Mouse (Mus musculus): ENCODE measurements around the gene Olfr920. TPM values are rescaled to one million over a fixed set of nuclear protein-coding genes. Genes with fewer than 3 reads are reported as not detected.

Gene Olfr920
- under 1 TPM in 1 of 2 experiments, not detected in 1; 0.11 TPM for total RNA-seq (2023)

GRCm38 (mm10) chr9:38751999-38752398 lies at the start of gene Olfr920:
Olfr920 (plus strand) TSS chr9:38752299.

DNA sequence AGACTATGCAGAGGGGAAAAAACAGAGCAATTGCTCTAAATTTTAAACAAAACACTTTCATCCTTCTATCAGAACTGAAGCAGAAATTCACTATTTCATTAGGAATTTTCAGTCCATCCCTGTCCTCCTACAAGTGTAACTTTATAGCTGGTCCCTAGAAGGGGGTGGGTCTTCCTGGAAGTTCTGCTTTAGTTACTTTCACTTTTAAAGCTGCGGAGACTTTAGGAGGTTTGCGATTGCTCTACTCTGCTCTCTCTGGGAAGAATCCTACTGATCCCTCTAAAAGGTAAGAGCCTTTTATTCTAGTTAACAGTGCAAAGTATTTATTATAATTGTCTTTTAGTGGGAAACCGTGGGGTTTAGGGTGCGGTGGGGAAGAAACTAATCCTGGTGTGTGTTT lies 34.0 kb upstream of the Olfr920 start, which contains the start of gene Vwa5a:
Gene Vwa5a, plus strand, starts transcription at position 167 of the 400 bp plus-strand sequence.

DNA sequence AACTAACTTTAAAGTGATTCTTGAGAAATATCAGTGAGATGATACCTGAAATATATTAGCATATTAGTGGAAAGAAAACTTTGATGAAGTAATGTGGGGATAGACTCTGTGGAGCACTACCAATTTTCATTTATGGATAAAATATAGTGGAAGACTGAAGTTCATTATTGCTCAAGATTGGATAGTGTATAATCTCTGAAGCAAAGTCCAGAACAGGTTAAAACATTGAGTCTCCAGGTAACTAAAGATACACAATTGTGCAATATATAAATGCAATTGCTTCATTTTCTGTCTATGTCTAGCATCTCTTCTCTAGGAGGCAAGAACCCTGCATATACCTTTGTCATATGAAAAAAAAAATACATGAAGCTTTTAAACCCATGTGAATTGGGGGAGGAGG lies 20.7 kb downstream of the Olfr920 start, which contains the start of gene Olfr921:
Gene Olfr921, plus strand, starts transcription at position 301 of the 400 bp plus-strand sequence.

Other genes with a start within 250 kb of the Olfr920 start
- not detected for gene Olfr911-ps1, start 230.7 kb upstream of the Olfr920 start, total RNA-seq (2023)
- gene Olfr910, start 214.4 kb upstream of the Olfr920 start, total RNA-seq (2023), result not detected
- gene Olfr912, start 172.1 kb upstream of the Olfr920 start, total RNA-seq (2023), result not detected
- gene Olfr913, start 159.5 kb upstream of the Olfr920 start, total RNA-seq (2023), result not detected
- gene Olfr914, start 147.2 kb upstream of the Olfr920 start, total RNA-seq (2023), result not detected
- gene Olfr916, start 92.4 kb upstream of the Olfr920 start, total RNA-seq (2023), result not detected
- not detected for gene Olfr917, start 86.5 kb upstream of the Olfr920 start, total RNA-seq (2023)
- gene Olfr918, start 77.7 kb upstream of the Olfr920 start, total RNA-seq (2023), result not detected
- gene Olfr919, start 48.6 kb upstream of the Olfr920 start, total RNA-seq (2023), result not detected
- 10 to 100 TPM; 23.1 to 26.8 TPM for gene Vwa5a, start 34.0 kb upstream of the Olfr920 start, total RNA-seq (2023)
- not detected for gene Olfr921, start 20.8 kb downstream of the Olfr920 start, total RNA-seq (2023)
- gene Olfr922, start 62.3 kb downstream of the Olfr920 start, total RNA-seq (2023), result not detected
- not detected for gene Olfr923, start 74.2 kb downstream of the Olfr920 start, total RNA-seq (2023)
- gene Olfr924, start 92.2 kb downstream of the Olfr920 start, total RNA-seq (2023), result not detected
- not detected for gene Olfr26, start 102.8 kb downstream of the Olfr920 start, total RNA-seq (2023)
- gene Olfr926, start 124.8 kb downstream of the Olfr920 start, total RNA-seq (2023), result not detected
- not detected for gene Olfr930, start 177.5 kb downstream of the Olfr920 start, total RNA-seq (2023)
- not detected for gene Olfr933, start 220.0 kb downstream of the Olfr920 start, total RNA-seq (2023)
- gene Olfr934, start 236.0 kb downstream of the Olfr920 start, total RNA-seq (2023), result not detected
- not detected for gene Olfr935, start 247.4 kb downstream of the Olfr920 start, total RNA-seq (2023)